Mouse (Mus musculus) ES-Bruce4 (cell line): ENCODE measurements around the gene Mepce. TPM values are rescaled to one million over a fixed set of nuclear protein-coding genes. Genes with fewer than 3 reads are reported as not detected.

Experiments used
- H3K27ac ChIP-seq: 2 replicates; pipeline ENCODE4 v1.5.1; 2012; ENCODE audit warnings: low read length, inconsistent platforms; ENCODE audit not compliant: insufficient read depth
- H3K27me3 ChIP-seq: 2 replicates; pipeline ENCODE4 v1.6.1; 2012; ENCODE audit warnings: mild to moderate bottlenecking, low read length, inconsistent platforms; ENCODE audit not compliant: control insufficient read depth, poor library complexity, insufficient read depth, severe bottlenecking
- H3K36me3 ChIP-seq: 2 replicates; pipeline ENCODE4 v1.6.1; 2012; ENCODE audit warnings: inconsistent platforms, mild to moderate bottlenecking, low read length, moderate library complexity; ENCODE audit not compliant: control insufficient read depth, poor library complexity, insufficient read depth, severe bottlenecking
- H3K4me1 ChIP-seq: one replicate; pipeline ENCODE4 v1.8.1; 2011; ENCODE audit warnings: low read length; ENCODE audit not compliant: control insufficient read depth, insufficient read depth
- H3K4me3 ChIP-seq: 2 replicates; pipeline ENCODE4 v1.5.1; 2011; ENCODE audit warnings: low read depth, mild to moderate bottlenecking, low read length
- H3K9ac ChIP-seq: 2 replicates; pipeline ENCODE4 v1.6.1; 2012; ENCODE audit warnings: low read depth, mild to moderate bottlenecking, inconsistent platforms; ENCODE audit not compliant: poor library complexity, severe bottlenecking
- H3K9me3 ChIP-seq: replicated peaks from 2 replicates; pipeline ENCODE4 v1.6.1; 2012; ENCODE audit warnings: mild to moderate bottlenecking, low read length, inconsistent platforms; ENCODE audit not compliant: control insufficient read depth, poor library complexity, insufficient read depth, severe bottlenecking
- CTCF ChIP-seq: IDR thresholded peaks from one replicate; pipeline ENCODE4 v1.8.1; 2011; ENCODE audit warnings: low read depth, low read length
- EP300 ChIP-seq: IDR thresholded peaks from 2 replicates; pipeline ENCODE4 v1.6.1; 2011; ENCODE audit warnings: low read depth, low read length; ENCODE audit not compliant: insufficient read depth
- POLR2A ChIP-seq: IDR thresholded peaks from one replicate; pipeline ENCODE4 v1.8.1; 2011; ENCODE audit warnings: low read length; ENCODE audit not compliant: insufficient read depth
- polyA plus RNA-seq: library from polyadenylated mRNA; stranded (reverse); fragments of >200 nt; gene quantifications from 2 replicates; pipeline ENCODE4 v1.2.4, GENCODE M21; 2011; ENCODE audit warnings: low read depth; ENCODE audit not compliant: missing spikeins, insufficient read depth, insufficient read length

Gene Mepce
- polyA plus RNA-seq, 1 experiment, result 21.6 TPM

DNA sequence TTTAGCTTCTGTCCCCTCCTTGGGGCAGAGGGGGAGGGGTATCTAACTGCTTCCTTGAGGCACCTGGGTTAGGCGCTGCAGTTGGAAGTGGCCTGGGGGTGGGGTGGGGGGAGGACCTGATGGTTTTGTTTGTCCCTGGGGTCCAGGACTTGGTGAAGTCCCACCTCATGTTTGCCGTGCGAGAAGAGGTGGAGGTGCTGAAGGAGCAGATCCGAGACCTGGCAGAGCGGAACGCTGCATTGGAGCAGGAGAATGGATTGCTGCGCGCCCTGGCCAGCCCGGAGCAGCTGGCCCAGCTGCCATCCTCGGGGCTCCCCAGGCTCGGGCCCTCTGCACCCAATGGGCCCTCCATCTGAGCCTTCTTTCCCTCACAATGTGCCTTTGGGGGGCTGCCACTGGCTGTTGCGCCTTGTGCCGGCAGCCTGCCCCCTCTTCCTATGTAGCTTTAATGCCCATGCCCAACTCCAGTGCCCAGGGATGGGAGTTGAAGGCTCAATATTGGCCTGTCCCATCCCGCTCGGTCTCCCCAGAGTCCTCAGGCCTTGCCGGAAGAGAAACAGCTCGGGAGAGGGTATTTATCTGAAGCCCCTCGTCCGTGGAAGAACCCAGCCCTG lies 28.4 kb downstream of the Mepce start:
- Histone ChIP-seq H3K27me3 (no peaks in the 10 kb centered on the region), H3K4me3 (0 out of 2 replicates have a peak overlapping the region, but pooled peaks have one; percentile 11), H3K9me3 (no peaks in the 10 kb centered on the region), H3K27ac (no peak overlapping the region; the same call in 1 of the 2 replicates), H3K9ac (peak overlapping the region; percentile 38), H3K36me3 (no peaks in the 10 kb centered on the region), H3K4me1 (peaks cover 6% of the 10 kb centered on the region)
- TF ChIP-seq EP300 (peak; percentile 49; the same call in 1 of the 2 replicates), CTCF (no peak), POLR2A (no peak)

DNA sequence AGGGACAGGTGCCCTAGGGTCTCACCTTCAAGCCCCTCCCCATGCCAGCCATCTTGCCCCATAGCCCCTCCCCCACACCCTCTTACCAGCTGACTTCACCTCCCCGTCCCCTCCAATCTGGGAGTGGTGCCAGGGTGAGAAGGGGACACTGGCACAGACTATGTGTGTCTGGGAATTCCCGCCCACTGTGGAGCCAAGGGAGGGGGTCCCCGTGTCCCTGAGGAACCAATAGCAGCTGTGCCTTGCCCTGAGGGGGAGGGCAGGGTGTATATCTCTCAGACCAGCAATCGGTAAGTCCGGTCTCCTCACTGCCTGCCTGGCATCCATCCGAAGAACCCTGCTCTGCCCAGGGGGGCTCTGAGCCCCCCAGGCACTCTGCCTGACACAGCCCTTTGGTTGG lies 29.6 kb downstream of the Mepce start:
- Histone ChIP-seq H3K27me3 (no peaks in the 10 kb centered on the region), H3K27ac (no peak overlapping the region), H3K9me3 (no peaks in the 10 kb centered on the region), H3K36me3 (no peaks in the 10 kb centered on the region), H3K4me3 (no peak overlapping the region), H3K4me1 (peaks cover 9% of the 10 kb centered on the region), H3K9ac (no peak overlapping the region)
- no peak for TF ChIP-seq EP300
- TF ChIP-seq POLR2A, result no peak
- TF ChIP-seq CTCF, result no peak

DNA sequence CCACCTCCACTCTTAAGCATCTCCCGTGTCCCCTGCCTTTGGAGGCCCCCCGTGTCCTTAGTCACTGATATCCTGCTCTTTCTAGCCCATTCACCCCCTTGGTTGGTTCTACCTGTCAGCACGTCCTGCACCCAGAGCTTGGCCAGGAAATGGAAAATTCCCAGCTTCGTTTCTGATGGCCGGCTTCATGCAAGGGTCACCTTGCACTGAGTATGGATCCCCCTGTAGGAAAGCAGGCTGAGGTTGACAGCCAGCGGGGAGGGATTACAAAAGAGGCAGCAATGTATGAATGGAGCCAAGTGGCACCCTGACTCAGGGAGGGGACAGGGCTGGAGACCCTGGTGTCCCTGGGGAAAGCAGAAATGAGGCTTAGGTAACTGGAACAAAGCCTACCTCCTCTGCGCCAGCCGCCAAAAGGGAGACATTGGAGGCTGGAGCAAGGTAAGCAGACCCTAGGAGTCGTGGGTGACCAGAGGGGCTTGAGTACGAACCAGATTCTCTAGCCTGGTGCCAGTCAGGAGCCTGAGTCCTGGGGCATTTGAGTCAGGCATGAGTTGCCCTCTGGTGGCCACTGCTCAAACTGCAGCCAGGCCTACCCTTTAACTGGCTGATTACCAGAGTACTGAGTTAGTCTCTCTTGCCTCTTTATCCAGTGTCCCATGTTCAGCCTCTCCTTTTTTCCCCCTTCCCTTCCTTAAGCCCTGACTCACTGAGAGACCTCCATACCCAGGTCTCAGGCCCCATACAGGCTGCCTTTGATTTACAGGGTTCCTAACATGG lies 30.4 kb downstream of the Mepce start:
- no peaks in the 10 kb centered on the region for H3K9me3 ChIP-seq
- no peak overlapping the region for H3K9ac ChIP-seq
- no peak overlapping the region for H3K4me3 ChIP-seq
- no peaks in the 10 kb centered on the region for H3K27me3 ChIP-seq
- no peak for TF ChIP-seq POLR2A
- no peak for TF ChIP-seq EP300
- peak; percentile 87 for TF ChIP-seq CTCF
- H3K27ac ChIP-seq, result no peak overlapping the region
- peaks cover 11% of the 10 kb centered on the region for H3K4me1 ChIP-seq
- no peaks in the 10 kb centered on the region for H3K36me3 ChIP-seq

DNA sequence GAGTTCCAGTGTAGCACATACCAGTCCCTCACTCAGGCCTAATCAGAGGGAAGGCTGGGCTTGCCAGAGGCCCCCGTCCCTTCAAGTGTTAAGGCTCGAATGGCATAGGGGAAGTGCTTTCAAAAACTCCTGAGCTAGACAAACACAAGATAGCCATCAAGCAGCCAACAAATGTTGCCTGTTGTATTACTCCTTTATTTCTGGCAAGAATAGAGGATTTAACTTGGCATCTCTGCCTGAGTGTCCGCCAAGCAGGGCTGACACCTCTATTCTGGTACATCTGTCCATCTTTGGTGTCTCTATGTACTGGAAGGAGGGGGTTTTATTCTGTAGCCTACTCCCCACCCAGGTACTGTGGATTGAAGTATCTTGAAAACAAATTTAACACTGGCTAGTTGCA lies 31.3 kb downstream of the Mepce start:
- Histone ChIP-seq H3K36me3 (no peaks in the 10 kb centered on the region), H3K27ac (no peak overlapping the region), H3K4me1 (peaks cover 17% of the 10 kb centered on the region), H3K9me3 (no peaks in the 10 kb centered on the region), H3K27me3 (no peaks in the 10 kb centered on the region), H3K9ac (no peak overlapping the region), H3K4me3 (no peak overlapping the region)
- TF ChIP-seq EP300 (no peak), CTCF (no peak), POLR2A (no peak)

DNA sequence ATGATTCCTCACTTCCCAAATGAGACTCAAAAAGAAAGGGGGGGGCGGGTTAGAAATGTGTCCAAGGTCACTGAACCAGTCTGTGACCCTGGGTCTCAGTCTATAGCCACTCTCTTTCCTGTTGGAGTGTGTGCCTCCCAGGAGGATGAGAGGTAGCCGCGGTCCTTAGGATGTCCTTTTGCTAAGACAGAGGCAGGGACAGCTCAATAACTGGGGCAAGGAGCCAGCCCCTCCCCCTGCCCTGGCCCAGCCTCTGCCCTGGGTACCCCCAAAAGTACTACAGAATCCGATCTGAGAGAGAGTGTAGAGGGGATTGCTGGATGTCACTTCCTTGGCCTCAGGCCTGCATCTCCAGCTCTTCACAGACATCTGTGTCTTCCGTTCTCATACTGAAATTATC lies 32.0 kb downstream of the Mepce start:
- Histone ChIP-seq H3K27ac (no peak overlapping the region), H3K9me3 (no peaks in the 10 kb centered on the region), H3K9ac (no peak overlapping the region), H3K27me3 (no peaks in the 10 kb centered on the region), H3K4me3 (no peak overlapping the region), H3K4me1 (peaks cover 20% of the 10 kb centered on the region), H3K36me3 (no peaks in the 10 kb centered on the region)
- TF ChIP-seq CTCF (no peak), EP300 (no peak)
